Comparison of ENCODE assay signal across 25 mouse cellular contexts in the genomic region with DNA sequence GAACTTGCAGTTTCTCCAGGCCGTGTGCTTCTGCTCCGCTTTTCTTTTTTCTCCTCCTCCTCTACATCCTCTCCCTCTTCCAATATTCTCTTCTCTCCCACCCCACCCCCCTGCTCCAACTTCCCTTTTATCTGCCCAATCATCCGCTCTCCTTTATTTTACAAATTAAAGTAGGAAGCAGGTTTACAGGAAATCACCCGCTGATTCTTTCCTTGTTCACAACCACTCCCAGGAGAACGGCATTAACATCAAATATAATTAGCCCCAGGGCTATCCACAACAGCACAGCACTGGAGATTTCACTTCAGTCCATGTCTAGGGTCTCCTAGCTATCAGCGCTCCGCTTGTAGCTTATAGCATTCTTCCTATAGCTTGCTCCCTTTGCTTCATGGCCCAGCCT.
A peak's percentile ranks its signal among the peaks of the same experiment; 100 is the strongest.
DNase-seq lines count a peak whose midpoint lies in the region; ATAC-seq lines count a peak whose summit lies in the region.
"Had no signal": no experiment of that assay in that cellular context is flagged by ENCODE, and none has a peak within 500 bp of the region (broad histone marks: within the 10 kb centered on the region; RNA-seq: fewer than 3 reads in every experiment).

No protein-coding gene starts in this region.

- H3K36me3 ChIP-seq in heart, embryonic 13.5 days: no peaks in the 10 kb centered on the region
- H3K36me3 ChIP-seq: embryonic facial prominence, embryonic 13.5 days; embryonic facial prominence, embryonic 15.5 days; forebrain, embryonic 10.5 days; forebrain, embryonic 12.5 days; G1E had no signal

- no peak overlapping the region for H3K27ac ChIP-seq in heart, embryonic 13.5 days (replicated peaks)
- H3K27ac ChIP-seq: embryonic facial prominence, embryonic 13.5 days; embryonic facial prominence, embryonic 15.5 days; forebrain, embryonic 10.5 days; forebrain, embryonic 12.5 days had no signal

- peaks cover 7% of the 10 kb centered on the region; the same call in 1 of the 2 replicates for H3K4me1 ChIP-seq in heart, embryonic 13.5 days
- H3K4me1 ChIP-seq: embryonic facial prominence, embryonic 13.5 days; embryonic facial prominence, embryonic 15.5 days; forebrain, embryonic 10.5 days; forebrain, embryonic 12.5 days had no signal

- intact Hi-C loops in heart, postnatal 10 days (cut with DNase I): no loop called here

- H3K9me3 ChIP-seq in heart, embryonic 13.5 days: no peaks in the 10 kb centered on the region
- H3K9me3 ChIP-seq: embryonic facial prominence, embryonic 13.5 days; embryonic facial prominence, embryonic 15.5 days; forebrain, embryonic 10.5 days; forebrain, embryonic 12.5 days; G1E had no signal

- H3K4me3 ChIP-seq in heart, embryonic 13.5 days: no peak overlapping the region
- H3K4me3 ChIP-seq: embryonic facial prominence, embryonic 13.5 days; embryonic facial prominence, embryonic 15.5 days; erythroblast, embryonic 14.5 days; forebrain, embryonic 10.5 days; forebrain, embryonic 12.5 days had no signal

- 71% methylated on average over 7 of the region's 7 CpGs for WGBS in heart, embryonic 13.5 days

- peak overlapping the region; percentile 27 for H3K4me2 ChIP-seq in heart, embryonic 13.5 days
- H3K4me2 ChIP-seq: embryonic facial prominence, embryonic 13.5 days; embryonic facial prominence, embryonic 15.5 days; forebrain, embryonic 12.5 days had no signal

- ATAC-seq in heart, embryonic 13.5 days (ENCODE audit: extremely low read depth, insufficient number of reproducible peaks, low FRiP score, low TSS enrichment): no peak
- ATAC-seq: forebrain, embryonic 14.5 days; forebrain, embryonic 16.5 days; Patski had no signal

- no peaks in the 10 kb centered on the region for H3K27me3 ChIP-seq in heart, embryonic 13.5 days (replicated peaks)
- H3K27me3 ChIP-seq: embryonic facial prominence, embryonic 13.5 days; embryonic facial prominence, embryonic 15.5 days; forebrain, embryonic 12.5 days; Patski had no signal

- H3K9ac ChIP-seq in heart, embryonic 13.5 days: no peak overlapping the region
- H3K9ac ChIP-seq: embryonic facial prominence, embryonic 13.5 days; embryonic facial prominence, embryonic 15.5 days; forebrain, embryonic 12.5 days had no signal

- no peak for DNase-seq in heart, postnatal 10 days
- DNase-seq in ES-CJ7 (ENCODE audit: low read depth, low spot score) (peak; percentile 84), R1 (ENCODE audit: low read depth, low spot score) (peak; percentile 96)
- no peak for DNase-seq in frontal cortex, adult 2 months (ENCODE audit: extremely low spot score in 1 of 2, low spot score in 1 of 2)
- no peak for DNase-seq in layer of hippocampus, adult 18-20 months (ENCODE audit: low spot score in 2 of 2)
- DNase-seq in retina, postnatal 1 day: no peak
- DNase-seq: adrenal gland, adult 2 months; adrenal gland, postnatal 10 days; adrenal gland, postnatal 25 days; cerebellum, adult 11 months; cerebellum, adult 18-20 months; cerebellum, adult 8-10 months; cerebellum, adult 9-11 months; cerebellum, postnatal 36 days; embryo, embryonic 11 days had no signal

Comparison
In these comparisons a context has a peak if more than half of its experiments do, and no peak if none do; other contexts are left out.
1. DNase-seq: peak in ES-CJ7 (single experiment) and R1 (single experiment); none in heart, postnatal 10 days (0 of 2), frontal cortex, adult 2 months (0 of 2), layer of hippocampus, adult 18-20 months (0 of 2) and retina, postnatal 1 day (single experiment).